In genomic region chr8:11840174-11840573, GRCm38 (mm10) we compare ENCODE assay signal across 20 mouse cellular contexts. TPM values are rescaled to one million over a fixed set of nuclear protein-coding genes. Genes with fewer than 3 reads are reported as not detected.
DNase-seq lines count a peak whose midpoint lies in the region; ATAC-seq and TF ChIP-seq lines count a peak whose summit lies in the region.
"Had no signal": no experiment of that assay in that cellular context is flagged by ENCODE, and none has a peak within 500 bp of the region (broad histone marks: within the 10 kb centered on the region; RNA-seq: fewer than 3 reads in every experiment).

TSS of gene Tex29 (plus strand) at chr8:11840474.

- H3K4me2 ChIP-seq in forebrain, embryonic 12.5 days: no peak within 1 kb of the TSS
- no peak within 1 kb of the TSS for H3K4me2 ChIP-seq in forebrain, embryonic 11.5 days (ENCODE audit: low read depth, low read length, severe bottlenecking)
- H3K4me2 ChIP-seq in heart, postnatal 0 days (ENCODE audit: low read depth, low read length): peak within 1 kb of the TSS; percentile 48; the same call in 1 of the 2 replicates
- H3K4me2 ChIP-seq: kidney, embryonic 15.5 days; limb, embryonic 15.5 days; midbrain, embryonic 15.5 days; neural tube, embryonic 12.5 days had no signal

- 88% methylated on average over 5 of the region's 5 CpGs for WGBS in forebrain, embryonic 12.5 days
- 88% methylated on average over 5 of the region's 5 CpGs for WGBS in forebrain, embryonic 11.5 days
- 79% methylated on average over 5 of the region's 5 CpGs for WGBS in heart, postnatal 0 days

- no peak for TF ChIP-seq POLR2A in testis, adult 2 months (IDR thresholded peaks at IDR 0.05; ENCODE audit: control insufficient read depth, low read depth, low read length)

- peaks cover 15% of the 10 kb centered on the region for H3K4me1 ChIP-seq in forebrain, embryonic 12.5 days
- H3K4me1 ChIP-seq in forebrain, embryonic 11.5 days (replicated peaks; ENCODE audit: control insufficient read depth, insufficient read depth, low read length): peaks cover 5% of the 10 kb centered on the region; the same call in 1 of the 2 replicates
- H3K4me1 ChIP-seq in heart, postnatal 0 days (ENCODE audit: control insufficient read depth, insufficient read depth): peaks cover 20% of the 10 kb centered on the region; the same call in 1 of the 2 replicates
- H3K4me1 ChIP-seq in testis, adult 2 months (ENCODE audit: control insufficient read depth, insufficient read depth, low read length): no peaks in the 10 kb centered on the region; the same call in 1 of the 2 replicates

- no peak for TF ChIP-seq CTCF in heart, postnatal 0 days (IDR thresholded peaks at IDR 0.05; ENCODE audit: low read depth)
- no peak for TF ChIP-seq CTCF in testis, adult 2 months (IDR thresholded peaks at IDR 0.05; ENCODE audit: control insufficient read depth, insufficient read depth, insufficient replicate concordance, low read depth, low read length)

- peak within 1 kb of the TSS; percentile 44; the same call in 1 of the 2 replicates for H3K27ac ChIP-seq in forebrain, embryonic 12.5 days
- H3K27ac ChIP-seq in forebrain, embryonic 11.5 days (ENCODE audit: low read depth, low read length): no peak within 1 kb of the TSS
- 0 out of 2 replicates have a peak within 1 kb of the TSS, but pooled peaks have one; percentile 43 for H3K27ac ChIP-seq in heart, postnatal 0 days (ENCODE audit: low read depth)
- H3K27ac ChIP-seq in testis, adult 2 months (ENCODE audit: control insufficient read depth, insufficient read depth, low read depth, low read length): peak within 1 kb of the TSS; percentile 76
- H3K27ac ChIP-seq: limb, embryonic 15.5 days; neural tube, embryonic 12.5 days had no signal

- no peak for ATAC-seq in forebrain, embryonic 12.5 days (ENCODE audit: low FRiP score)
- no peak for ATAC-seq in forebrain, embryonic 11.5 days (replicated peaks; ENCODE audit: low FRiP score)
- no peak for ATAC-seq in heart, postnatal 0 days (ENCODE audit: insufficient read depth, low read depth)
- ATAC-seq in granulocyte monocyte progenitor cell, adult 5-6 weeks (replicated peaks; ENCODE audit: poor library complexity, severe bottlenecking): no peak
- ATAC-seq: intestine, embryonic 16.5 days; midbrain, embryonic 15.5 days had no signal

- H3K27me3 ChIP-seq in forebrain, embryonic 12.5 days: no peaks in the 10 kb centered on the region
- H3K27me3 ChIP-seq in forebrain, embryonic 11.5 days (ENCODE audit: control insufficient read depth, insufficient read depth, low read length): no peaks in the 10 kb centered on the region
- no peaks in the 10 kb centered on the region for H3K27me3 ChIP-seq in heart, postnatal 0 days (ENCODE audit: control insufficient read depth, insufficient read depth, low read length)
- H3K27me3 ChIP-seq in testis, adult 2 months (ENCODE audit: control insufficient read depth, insufficient read depth, low read length): no peaks in the 10 kb centered on the region
- H3K27me3 ChIP-seq: kidney, embryonic 15.5 days; limb, embryonic 15.5 days; midbrain, embryonic 15.5 days; neural tube, embryonic 12.5 days had no signal

- intact Hi-C loops in heart, postnatal 14 days (cut with DNase I): no loop called here

- H3K9me3 ChIP-seq in forebrain, embryonic 12.5 days: no peaks in the 10 kb centered on the region
- no peaks in the 10 kb centered on the region for H3K9me3 ChIP-seq in forebrain, embryonic 11.5 days (ENCODE audit: control insufficient read depth, low read length)
- no peaks in the 10 kb centered on the region for H3K9me3 ChIP-seq in heart, postnatal 0 days (replicated peaks; ENCODE audit: control insufficient read depth, low read length)
- H3K9me3 ChIP-seq: kidney, embryonic 15.5 days; limb, embryonic 15.5 days; midbrain, embryonic 15.5 days; neural tube, embryonic 12.5 days had no signal

- no peak for TF ChIP-seq EP300 in heart, postnatal 0 days (IDR thresholded peaks at IDR 0.05; ENCODE audit: low read depth)

- no peak within 1 kb of the TSS for H3K4me3 ChIP-seq in forebrain, embryonic 12.5 days (replicated peaks)
- no peak within 1 kb of the TSS for H3K4me3 ChIP-seq in forebrain, embryonic 11.5 days (ENCODE audit: low read depth, low read length)
- H3K4me3 ChIP-seq in heart, postnatal 0 days (ENCODE audit: low read depth, low read length): no peak within 1 kb of the TSS
- peak within 1 kb of the TSS; percentile 86 for H3K4me3 ChIP-seq in testis, adult 2 months (ENCODE audit: control insufficient read depth, low read depth, low read length)
- H3K4me3 ChIP-seq: kidney, embryonic 15.5 days; limb, embryonic 15.5 days; midbrain, embryonic 15.5 days; neural tube, embryonic 12.5 days had no signal

- peaks cover 15% of the 10 kb centered on the region; the same call in 1 of the 2 replicates for H3K36me3 ChIP-seq in forebrain, embryonic 12.5 days (replicated peaks)
- no peaks in the 10 kb centered on the region for H3K36me3 ChIP-seq in forebrain, embryonic 11.5 days (ENCODE audit: control insufficient read depth, insufficient read depth, low read length)
- peaks cover 6% of the 10 kb centered on the region for H3K36me3 ChIP-seq in heart, postnatal 0 days (replicated peaks; ENCODE audit: control insufficient read depth, insufficient read depth, low read length)
- no peaks in the 10 kb centered on the region for H3K36me3 ChIP-seq in testis, adult 2 months (ENCODE audit: control insufficient read depth, insufficient read depth, low read length)

- no peak for DNase-seq in forebrain, embryonic 11.5 days (ENCODE audit: low spot score)
- DNase-seq in heart, postnatal 0 days (ENCODE audit: low spot score): no peak
- DNase-seq in heart, postnatal 14 days: no peak
- DNase-seq in testis, postnatal 10 days (ENCODE audit: low spot score): no peak
- no peak for DNase-seq in right cerebral cortex, postnatal 36 days (ENCODE audit: low spot score in 2 of 2)
- DNase-seq: layer of hippocampus, postnatal 36 days; lung, postnatal 4 days; right cerebral cortex, postnatal 4 days; thymus, postnatal 4 days had no signal

- no peak within 1 kb of the TSS for H3K9ac ChIP-seq in forebrain, embryonic 12.5 days
- no peak within 1 kb of the TSS for H3K9ac ChIP-seq in forebrain, embryonic 11.5 days (ENCODE audit: low read length)
- no peak within 1 kb of the TSS for H3K9ac ChIP-seq in heart, postnatal 0 days (replicated peaks; ENCODE audit: low read depth, low read length)
- H3K9ac ChIP-seq: kidney, embryonic 15.5 days; limb, embryonic 15.5 days; midbrain, embryonic 15.5 days; neural tube, embryonic 12.5 days had no signal

RNA-seq across cellular contexts. Expression of gene Tex29, which starts in this region (rescaled TPM):
- 0.26 TPM in 1 of 2 replicates, not detected in the other for polyA plus RNA-seq in forebrain, embryonic 12.5 days (2016; fragmentation: Nextera tagmentation; extraction: Ambion mirVana)
- 0.24 TPM in 1 of 2 replicates, not detected in the other for polyA plus RNA-seq in forebrain, embryonic 11.5 days (2014; fragmentation: Nextera tagmentation; extraction: Ambion mirVana)
- total RNA-seq in heart, postnatal 0 days (2014; rRNA removed; ENCODE audit: low replicate concordance): not detected in 2 replicates
- polyA plus RNA-seq in heart, postnatal 0 days (2015; fragmentation: Nextera tagmentation; extraction: Ambion mirVana): 0.99 and 1.3 TPM in 2 replicates
- not detected for total RNA-seq in heart, postnatal 14 days (2021)
- 190 and 193 TPM in 2 replicates for polyA plus RNA-seq in testis, adult 2 months (2012; rRNA removed)
- total RNA-seq in granulocyte monocyte progenitor cell, adult 5-6 weeks (2014; fragmentation: Nextera tagmentation): not detected in 2 replicates
- not detected in 2 replicates for total RNA-seq in granulocyte monocyte progenitor cell, adult 5-6 weeks (2017)
- total RNA-seq: gastrocnemius, adult 8-10 months; MEL had no signal
- polyA plus RNA-seq: intestine, embryonic 16.5 days; kidney, embryonic 15.5 days; limb, embryonic 15.5 days; liver, embryonic 16.5 days had no signal

Comparison
In these comparisons a context has a peak if more than half of its experiments do, and no peak if none do; other contexts are left out.
1. RNA of gene Tex29 (polyA plus RNA-seq): 190 to 193 TPM in testis, adult 2 months; 0.99 to 1.3 TPM in heart, postnatal 0 days, 0.24 TPM in forebrain, embryonic 11.5 days and 0.26 TPM in forebrain, embryonic 12.5 days; every median in the first group is over 10 times any median in the second.